Mouse (Mus musculus) C2C12 (cell line): ENCODE measurements at regions not wholly inside any gene's neighbourhood (a gene's known extent, or its start where the extent isn't known, plus 50 kb on each side); places are given as distances from the start of the nearest gene placed in this dataset.

Source experiments
- H3K27me3 ChIP-seq: one replicate; pipeline ENCODE4 v1.6.1; 2011; ENCODE audit not compliant: control insufficient read depth, insufficient read depth, insufficient read length
- H3K36me3 ChIP-seq: one replicate; pipeline ENCODE4 v1.6.1; 2011; ENCODE audit not compliant: control insufficient read depth, insufficient read depth
- H3K4me3 ChIP-seq: one replicate; pipeline ENCODE4 v1.5.1; 2011; ENCODE audit warnings: mild to moderate bottlenecking, control low read depth; ENCODE audit not compliant: poor library complexity, insufficient read depth, severe bottlenecking
- H3K79me2 ChIP-seq: one replicate; pipeline ENCODE4 v1.6.1; 2011; ENCODE audit not compliant: control insufficient read depth, insufficient read depth
- H3K79me3 ChIP-seq: one replicate; pipeline ENCODE4 v1.6.1; 2011; ENCODE audit warnings: low read depth, control low read depth
- H3ac ChIP-seq: one replicate; pipeline ENCODE3; 2011; ENCODE audit warnings: low read depth; ENCODE audit not compliant: control insufficient read depth, insufficient read length
- CEBPB ChIP-seq: IDR thresholded peaks from one replicate; pipeline ENCODE4 v1.6.1; 2011; ENCODE audit warnings: low read depth, mild to moderate bottlenecking, control low read depth, moderate library complexity
- CTCF ChIP-seq: IDR thresholded peaks from one replicate; pipeline ENCODE4 v1.5.1; 2011; ENCODE audit not compliant: control insufficient read depth, insufficient read depth, insufficient read length
- FOSL1 ChIP-seq: IDR thresholded peaks from one replicate; pipeline ENCODE4 v1.8.0; 2011; ENCODE audit warnings: mild to moderate bottlenecking, low read length; ENCODE audit not compliant: poor library complexity, insufficient read depth, severe bottlenecking
- MAX ChIP-seq: IDR thresholded peaks from one replicate; pipeline ENCODE4 v1.6.1; 2011; ENCODE audit warnings: mild to moderate bottlenecking, control low read depth
- MYOD1 ChIP-seq: IDR thresholded peaks from one replicate; pipeline ENCODE4 v1.6.1; 2011; ENCODE audit warnings: low read depth; ENCODE audit not compliant: control insufficient read depth, insufficient read length
- MYOG ChIP-seq: IDR thresholded peaks from one replicate; pipeline ENCODE4 v1.6.1; 2011; ENCODE audit not compliant: control insufficient read depth, insufficient read length; ENCODE audit errors: extremely low read depth
- USF1 ChIP-seq: IDR thresholded peaks from one replicate; pipeline ENCODE4 v1.6.1; 2011; ENCODE audit warnings: low read depth, mild to moderate bottlenecking, control low read depth, moderate library complexity

GRCm38 (mm10) chr10:96755674-96756073 is 138.9 kb downstream of the Btg1 start:
- Histone ChIP-seq H3K4me3 (no peak overlapping the region), H3K79me2 (no peaks in the 10 kb centered on the region), H3K36me3 (no peaks in the 10 kb centered on the region), H3K79me3 (no peaks in the 10 kb centered on the region), H3K27me3 (no peaks in the 10 kb centered on the region), H3ac (no peak overlapping the region)
- TF ChIP-seq CTCF = no peak

GRCm38 (mm10) chr10:96756355-96757084 is 139.7 kb downstream of the Btg1 start:
- TF ChIP-seq MYOG = no peak
- TF ChIP-seq MAX = no peak
- TF ChIP-seq CTCF = no peak
- no peak for TF ChIP-seq FOSL1
- TF ChIP-seq USF1 = no peak
- TF ChIP-seq CEBPB = no peak
- no peak for TF ChIP-seq MYOD1
- no peaks in the 10 kb centered on the region for H3K79me2 ChIP-seq
- H3K4me3 ChIP-seq = no peak overlapping the region
- H3ac ChIP-seq = no peak overlapping the region
- no peaks in the 10 kb centered on the region for H3K36me3 ChIP-seq
- no peaks in the 10 kb centered on the region for H3K79me3 ChIP-seq
- no peaks in the 10 kb centered on the region for H3K27me3 ChIP-seq

GRCm38 (mm10) chr10:96757311-96757710 is 140.5 kb downstream of the Btg1 start:
- no peaks in the 10 kb centered on the region for H3K36me3 ChIP-seq
- TF ChIP-seq MYOG = no peak
- H3K79me3 ChIP-seq = no peaks in the 10 kb centered on the region
- H3K79me2 ChIP-seq = no peaks in the 10 kb centered on the region
- H3K4me3 ChIP-seq = no peak overlapping the region
- H3K27me3 ChIP-seq = no peaks in the 10 kb centered on the region
- no peak overlapping the region for H3ac ChIP-seq

- Histone ChIP-seq H3K79me3 (no peaks in the 10 kb centered on the region), H3K27me3 (no peaks in the 10 kb centered on the region), H3K4me3 (no peak overlapping the region), H3K79me2 (no peaks in the 10 kb centered on the region), H3K36me3 (no peaks in the 10 kb centered on the region), H3ac (no peak overlapping the region)
- TF ChIP-seq CEBPB (no peak), USF1 (no peak), MAX (no peak), CTCF (no peak), FOSL1 (no peak), MYOG (no peak), MYOD1 (no peak)
Observed at GRCm38 (mm10) chr10:96761601-96762000, 144.8 kb downstream of the Btg1 start.

GRCm38 (mm10) chr10:96765626-96766025 is 148.8 kb downstream of the Btg1 start:
- Histone ChIP-seq H3K79me3 (no peaks in the 10 kb centered on the region), H3K27me3 (no peaks in the 10 kb centered on the region), H3K4me3 (no peak overlapping the region), H3K36me3 (no peaks in the 10 kb centered on the region), H3ac (no peak overlapping the region), H3K79me2 (no peaks in the 10 kb centered on the region)
- no peak for TF ChIP-seq MYOG
- no peak for TF ChIP-seq MAX
- no peak for TF ChIP-seq CTCF
- TF ChIP-seq USF1 = no peak
- TF ChIP-seq MYOD1 = no peak
- no peak for TF ChIP-seq CEBPB
- no peak for TF ChIP-seq FOSL1

GRCm38 (mm10) chr10:96778220-96778619 is 161.4 kb downstream of the Btg1 start:
- Histone ChIP-seq H3K79me2 (no peaks in the 10 kb centered on the region), H3K4me3 (no peak overlapping the region), H3ac (no peak overlapping the region), H3K36me3 (no peaks in the 10 kb centered on the region), H3K27me3 (no peaks in the 10 kb centered on the region), H3K79me3 (no peaks in the 10 kb centered on the region)
- TF ChIP-seq FOSL1 (no peak), USF1 (no peak), MYOD1 (no peak), CTCF (no peak), MAX (no peak), MYOG (no peak), CEBPB (no peak)

GRCm38 (mm10) chr10:96783966-96784365 is 167.2 kb downstream of the Btg1 start:
- no peaks in the 10 kb centered on the region for H3K27me3 ChIP-seq
- H3ac ChIP-seq = no peak overlapping the region
- no peak overlapping the region for H3K4me3 ChIP-seq
- no peaks in the 10 kb centered on the region for H3K79me2 ChIP-seq
- no peaks in the 10 kb centered on the region for H3K79me3 ChIP-seq
- TF ChIP-seq CTCF (no peak), FOSL1 (no peak), MYOG (no peak), MYOD1 (no peak), MAX (no peak), CEBPB (no peak), USF1 (no peak)
- H3K36me3 ChIP-seq = no peaks in the 10 kb centered on the region
